Mouse (Mus musculus): ENCODE data around the gene Rbms3. TPM values are rescaled to one million over a fixed set of nuclear protein-coding genes. Genes with fewer than 3 reads are reported as not detected.
A peak's percentile ranks its signal among the peaks of the same experiment; 100 is the strongest.

The Rbms3 gene
- total and polyA plus RNA-seq, 2 experiments from 2014 or later, result 43.3 to 59.9 TPM

DNA sequence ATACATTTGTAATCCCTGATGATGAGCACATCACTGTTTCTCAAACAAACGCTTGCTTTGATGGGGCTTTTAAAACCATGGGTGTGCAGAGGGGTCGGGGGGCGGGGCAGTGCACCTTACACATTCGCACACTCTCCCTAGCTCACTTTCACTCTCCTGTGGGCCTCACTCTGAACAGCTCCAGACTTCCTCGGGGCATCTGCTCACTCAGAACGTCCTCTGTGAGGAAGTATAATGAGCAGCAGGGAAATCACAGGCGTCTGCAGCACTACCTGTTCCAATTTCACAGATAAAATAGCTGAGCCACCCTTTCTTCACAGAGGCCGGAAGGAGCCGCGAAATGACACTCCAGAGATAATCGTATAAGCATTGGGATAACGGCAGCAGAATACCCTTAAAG, 611.4 kb downstream of the Rbms3 start:
- no peak overlapping the region for H3K4me2 ChIP-seq (ENCODE audit: low read depth, low read length, poor library complexity, severe bottlenecking)
- no peak overlapping the region for H3K4me3 ChIP-seq (ENCODE audit: low read depth, low read length)
- 40% methylated on average over 12 of the region's 12 CpGs for WGBS
- TF ChIP-seq CTCF (IDR thresholded peaks at IDR 0.05), result no peak
- H3K36me3 ChIP-seq (ENCODE audit: insufficient read depth, low read length), result no peaks in the 10 kb centered on the region
- DNase-seq (ENCODE audit: low spot score) (no peak), ATAC-seq (ENCODE audit: low FRiP score) (no peak)
- H3K27ac ChIP-seq (ENCODE audit: low read depth, low read length), result peak overlapping the region; percentile 32; the same call in 1 of the 2 replicates
- no peak overlapping the region for H3K9ac ChIP-seq (replicated peaks; ENCODE audit: low read length, poor library complexity, severe bottlenecking)
- H3K27me3 ChIP-seq (ENCODE audit: insufficient read depth, low read length), result no peaks in the 10 kb centered on the region
- H3K4me1 ChIP-seq (ENCODE audit: insufficient read depth, low read length), result peaks cover 7% of the 10 kb centered on the region; the same call in 1 of the 2 replicates
- H3K9me3 ChIP-seq (ENCODE audit: low read length), result no peaks in the 10 kb centered on the region

GRCm38 (mm10) chr9:117016605-117017319, 613.0 kb downstream of the Rbms3 start:
- Histone ChIP-seq H3K9me3 (ENCODE audit: low read length) (no peaks in the 10 kb centered on the region), H3K4me2 (ENCODE audit: low read depth, low read length, poor library complexity, severe bottlenecking) (no peak overlapping the region), H3K4me1 (ENCODE audit: insufficient read depth, low read length) (peaks cover 7% of the 10 kb centered on the region; the same call in 1 of the 2 replicates), H3K4me3 (ENCODE audit: low read depth, low read length) (no peak overlapping the region), H3K9ac (replicated peaks; ENCODE audit: low read length, poor library complexity, severe bottlenecking) (no peak overlapping the region), H3K27ac (ENCODE audit: low read depth, low read length) (no peak overlapping the region), H3K27me3 (ENCODE audit: insufficient read depth, low read length) (no peaks in the 10 kb centered on the region), H3K36me3 (ENCODE audit: insufficient read depth, low read length) (no peaks in the 10 kb centered on the region)
- ATAC-seq (ENCODE audit: low FRiP score) (no peak), DNase-seq (ENCODE audit: low spot score) (no peak)
- no peak for TF ChIP-seq CTCF (IDR thresholded peaks at IDR 0.05)
- 85% methylated on average over 9 of the region's 9 CpGs for WGBS

DNA sequence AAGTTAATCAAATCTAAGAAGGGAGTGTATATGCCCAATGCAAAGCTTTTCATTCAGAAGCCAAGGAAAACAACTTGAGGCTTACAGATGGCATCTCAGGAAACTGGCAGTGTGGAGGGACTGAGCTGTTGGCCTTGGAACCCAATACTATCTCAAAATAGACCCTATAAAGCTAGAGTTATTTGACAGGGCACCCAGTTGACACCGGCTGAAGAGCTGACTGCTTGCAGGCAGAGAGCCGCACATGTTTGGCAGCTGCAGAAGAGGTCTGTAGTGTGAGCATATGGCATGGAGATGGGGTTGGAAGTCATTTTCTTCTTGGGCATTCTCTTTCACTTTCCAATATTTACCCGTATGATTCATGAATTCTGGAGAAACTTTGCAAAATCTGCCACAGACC, 616.3 kb downstream of the Rbms3 start:
- DNase-seq (ENCODE audit: low spot score) (no peak), ATAC-seq (ENCODE audit: low FRiP score) (no peak)
- no peak overlapping the region for H3K4me2 ChIP-seq (ENCODE audit: low read depth, low read length, poor library complexity, severe bottlenecking)
- no peaks in the 10 kb centered on the region for H3K27me3 ChIP-seq (ENCODE audit: insufficient read depth, low read length)
- H3K9me3 ChIP-seq (ENCODE audit: low read length), result no peaks in the 10 kb centered on the region
- peaks cover 2% of the 10 kb centered on the region; the same call in 1 of the 2 replicates for H3K4me1 ChIP-seq (ENCODE audit: insufficient read depth, low read length)
- H3K4me3 ChIP-seq (ENCODE audit: low read depth, low read length), result no peak overlapping the region
- no peak for TF ChIP-seq CTCF (IDR thresholded peaks at IDR 0.05)
- no peak overlapping the region for H3K9ac ChIP-seq (replicated peaks; ENCODE audit: low read length, poor library complexity, severe bottlenecking)
- no peaks in the 10 kb centered on the region for H3K36me3 ChIP-seq (ENCODE audit: insufficient read depth, low read length)
- 96% methylated on average over 3 of the region's 3 CpGs for WGBS
- no peak overlapping the region for H3K27ac ChIP-seq (ENCODE audit: low read depth, low read length)

GRCm38 (mm10) chr9:117010801-117011200, 618.9 kb downstream of the Rbms3 start:
- Histone ChIP-seq H3K4me3 (ENCODE audit: low read depth, low read length) (no peak overlapping the region), H3K4me2 (ENCODE audit: low read depth, low read length, poor library complexity, severe bottlenecking) (no peak overlapping the region), H3K36me3 (ENCODE audit: insufficient read depth, low read length) (no peaks in the 10 kb centered on the region), H3K9me3 (ENCODE audit: low read length) (no peaks in the 10 kb centered on the region), H3K4me1 (ENCODE audit: insufficient read depth, low read length) (no peaks in the 10 kb centered on the region), H3K27ac (ENCODE audit: low read depth, low read length) (no peak overlapping the region), H3K9ac (replicated peaks; ENCODE audit: low read length, poor library complexity, severe bottlenecking) (no peak overlapping the region), H3K27me3 (ENCODE audit: insufficient read depth, low read length) (no peaks in the 10 kb centered on the region)
- DNase-seq (ENCODE audit: low spot score) (no peak), ATAC-seq (ENCODE audit: low FRiP score) (no peak)
- TF ChIP-seq CTCF (IDR thresholded peaks at IDR 0.05), result no peak
- 90% methylated on average over 3 of the region's 3 CpGs for WGBS

DNA sequence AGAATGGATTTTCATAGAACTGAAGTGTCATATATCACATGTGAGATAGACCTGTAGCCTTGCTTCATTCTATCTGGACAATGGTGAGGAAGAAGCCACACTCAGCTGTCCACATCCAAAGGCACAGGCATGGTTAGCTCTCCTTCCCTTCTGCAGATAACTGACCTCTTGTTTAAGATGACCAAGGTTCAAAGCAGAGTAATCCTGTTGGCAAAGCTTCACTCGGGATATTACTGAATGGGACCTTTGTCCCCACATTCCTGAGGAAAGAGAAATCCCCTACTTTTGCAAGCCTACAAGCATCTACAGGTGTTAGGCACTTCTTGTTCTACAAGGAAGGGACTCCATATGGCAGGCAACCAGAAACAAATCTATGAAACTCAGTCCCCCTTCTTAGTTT, 621.5 kb downstream of the Rbms3 start:
- Histone ChIP-seq H3K4me1 (ENCODE audit: insufficient read depth, low read length) (no peaks in the 10 kb centered on the region), H3K27ac (ENCODE audit: low read depth, low read length) (no peak overlapping the region), H3K27me3 (ENCODE audit: insufficient read depth, low read length) (no peaks in the 10 kb centered on the region), H3K36me3 (ENCODE audit: insufficient read depth, low read length) (no peaks in the 10 kb centered on the region), H3K9ac (replicated peaks; ENCODE audit: low read length, poor library complexity, severe bottlenecking) (no peak overlapping the region), H3K4me3 (ENCODE audit: low read depth, low read length) (no peak overlapping the region), H3K9me3 (ENCODE audit: low read length) (no peaks in the 10 kb centered on the region), H3K4me2 (ENCODE audit: low read depth, low read length, poor library complexity, severe bottlenecking) (no peak overlapping the region)
- ATAC-seq (ENCODE audit: low FRiP score) (no peak), DNase-seq (ENCODE audit: low spot score) (no peak)
- TF ChIP-seq CTCF (IDR thresholded peaks at IDR 0.05), result no peak
- 57% methylated on average over 1 of the region's 1 CpGs for WGBS

GRCm38 (mm10) chr9:117002083-117002482, 627.6 kb downstream of the Rbms3 start:
- H3K27ac ChIP-seq (ENCODE audit: low read depth, low read length), result no peak overlapping the region
- 83% methylated on average over 2 of the region's 2 CpGs for WGBS
- no peaks in the 10 kb centered on the region for H3K36me3 ChIP-seq (ENCODE audit: insufficient read depth, low read length)
- no peak for TF ChIP-seq CTCF (IDR thresholded peaks at IDR 0.05)
- H3K9me3 ChIP-seq (ENCODE audit: low read length), result no peaks in the 10 kb centered on the region
- no peaks in the 10 kb centered on the region for H3K27me3 ChIP-seq (ENCODE audit: insufficient read depth, low read length)
- no peaks in the 10 kb centered on the region for H3K4me1 ChIP-seq (ENCODE audit: insufficient read depth, low read length)
- ATAC-seq (ENCODE audit: low FRiP score), result no peak
- no peak overlapping the region for H3K4me3 ChIP-seq (ENCODE audit: low read depth, low read length)
- no peak for DNase-seq (ENCODE audit: low spot score)
- H3K9ac ChIP-seq (replicated peaks; ENCODE audit: low read length, poor library complexity, severe bottlenecking), result no peak overlapping the region
- H3K4me2 ChIP-seq (ENCODE audit: low read depth, low read length, poor library complexity, severe bottlenecking), result no peak overlapping the region

Measured in midbrain, postnatal 0 days (tissue).